9 mouse cellular contexts compared by ENCODE assay signal in genomic region chr15:77215178-77215800, GRCm38 (mm10).
A peak's percentile ranks its signal among the peaks of the same experiment; 100 is the strongest.
DNase-seq lines count a peak whose midpoint lies in the region; ATAC-seq lines count a peak whose summit lies in the region.
"Had no signal": no experiment of that assay in that cellular context is flagged by ENCODE, and none has a peak within 500 bp of the region (broad histone marks: within the 10 kb centered on the region; RNA-seq: fewer than 3 reads in every experiment).

No protein-coding gene starts in this region.

- peak overlapping the region; percentile 81 for H3K27ac ChIP-seq in embryonic facial prominence, embryonic 11.5 days (replicated peaks; ENCODE audit: low read depth, low read length)
- peak overlapping the region; percentile 3; the same call in 1 of the 2 replicates for H3K27ac ChIP-seq in hindbrain, embryonic 16.5 days (ENCODE audit: low read depth, low read length)
- peak overlapping the region; percentile 83 for H3K27ac ChIP-seq in stomach, embryonic 15.5 days

- no peak overlapping the region for H3K4me3 ChIP-seq in embryonic facial prominence, embryonic 11.5 days (ENCODE audit: low read depth, low read length)
- H3K4me3 ChIP-seq in hindbrain, embryonic 16.5 days (ENCODE audit: low read length), result no peak overlapping the region
- no peak overlapping the region for H3K4me3 ChIP-seq in stomach, embryonic 15.5 days (replicated peaks)

- no peak overlapping the region for H3K9ac ChIP-seq in embryonic facial prominence, embryonic 11.5 days (replicated peaks; ENCODE audit: low read length)
- no peak overlapping the region for H3K9ac ChIP-seq in hindbrain, embryonic 16.5 days (ENCODE audit: low read depth, low read length)
- H3K9ac ChIP-seq in stomach, embryonic 15.5 days, result no peak overlapping the region

- peaks cover 23% of the 10 kb centered on the region for H3K4me1 ChIP-seq in embryonic facial prominence, embryonic 11.5 days (ENCODE audit: control insufficient read depth, insufficient read depth, low read length)
- peaks cover 11% of the 10 kb centered on the region for H3K4me1 ChIP-seq in hindbrain, embryonic 16.5 days (ENCODE audit: control insufficient read depth, insufficient read depth, low read depth, low read length)
- peaks cover 45% of the 10 kb centered on the region for H3K4me1 ChIP-seq in stomach, embryonic 15.5 days

- H3K4me2 ChIP-seq in embryonic facial prominence, embryonic 11.5 days (ENCODE audit: low read depth, low read length), result peak overlapping the region; percentile 10
- H3K4me2 ChIP-seq in hindbrain, embryonic 16.5 days (ENCODE audit: low read length), result no peak overlapping the region
- H3K4me2 ChIP-seq in stomach, embryonic 15.5 days, result peak overlapping the region; percentile 28; the same call in 1 of the 2 replicates

- ATAC-seq in embryonic facial prominence, embryonic 11.5 days (replicated peaks; ENCODE audit: insufficient number of reproducible peaks, low FRiP score, low TSS enrichment, low read depth), result peak; percentile 67
- ATAC-seq in hindbrain, embryonic 16.5 days, result no peak
- ATAC-seq in stomach, embryonic 15.5 days (ENCODE audit: insufficient read depth, low FRiP score, low read depth), result no peak; the same call in 1 of the 2 replicates
- ATAC-seq in cerebellum, adult (ENCODE audit: insufficient number of reproducible peaks, low FRiP score, low TSS enrichment), result no peak

- H3K27me3 ChIP-seq in embryonic facial prominence, embryonic 11.5 days (ENCODE audit: control insufficient read depth, insufficient read depth, low read length), result no peaks in the 10 kb centered on the region
- H3K27me3 ChIP-seq in hindbrain, embryonic 16.5 days (replicated peaks; ENCODE audit: control insufficient read depth, insufficient read depth, low read length), result no peaks in the 10 kb centered on the region
- H3K27me3 ChIP-seq in stomach, embryonic 15.5 days (replicated peaks), result no peaks in the 10 kb centered on the region

- no peaks in the 10 kb centered on the region for H3K36me3 ChIP-seq in embryonic facial prominence, embryonic 11.5 days (replicated peaks; ENCODE audit: control insufficient read depth, insufficient read depth, low read depth, low read length)
- no peaks in the 10 kb centered on the region for H3K36me3 ChIP-seq in hindbrain, embryonic 16.5 days (ENCODE audit: control insufficient read depth, insufficient read depth, low read length)
- H3K36me3 ChIP-seq in stomach, embryonic 15.5 days, result no peaks in the 10 kb centered on the region

- H3K9me3 ChIP-seq in embryonic facial prominence, embryonic 11.5 days (replicated peaks; ENCODE audit: control insufficient read depth, low read length), result no peaks in the 10 kb centered on the region
- H3K9me3 ChIP-seq in hindbrain, embryonic 16.5 days (ENCODE audit: control insufficient read depth, low read length), result no peaks in the 10 kb centered on the region
- no peaks in the 10 kb centered on the region for H3K9me3 ChIP-seq in stomach, embryonic 15.5 days

- peak; percentile 9 for DNase-seq in lung, postnatal 25 days (ENCODE audit: low spot score)
- DNase-seq in lung, postnatal 4 days, result no peak
- peak; percentile 72 for DNase-seq in embryonic facial prominence, embryonic 11.5 days (ENCODE audit: low spot score)
- DNase-seq in adrenal gland, adult (ENCODE audit: inconsistent age in 2 of 2, low spot score in 1 of 2), result no peak
- DNase-seq: adrenal gland, adult 8-10 months; layer of hippocampus, adult 9-11 months had no signal

- WGBS in embryonic facial prominence, embryonic 11.5 days, result 6% methylated on average over 5 of the region's 5 CpGs
- 20% methylated on average over 5 of the region's 5 CpGs for WGBS in hindbrain, embryonic 16.5 days
- WGBS in stomach, embryonic 15.5 days, result 16% methylated on average over 5 of the region's 5 CpGs

Comparison
In these comparisons a context has a peak if more than half of its experiments do, and no peak if none do; other contexts are left out.
1. DNase-seq: peak in lung, postnatal 25 days (single experiment) and embryonic facial prominence, embryonic 11.5 days (single experiment); none in lung, postnatal 4 days (0 of 2) and adrenal gland, adult (0 of 2).
2. H3K27ac ChIP-seq: peak in every context shown above with its lines; median percentile 83 in stomach, embryonic 15.5 days; 81 in embryonic facial prominence, embryonic 11.5 days; 3 in hindbrain, embryonic 16.5 days.